11 mouse cellular contexts compared by ENCODE assay signal in genomic region chr3:105703571-105703970, GRCm38 (mm10). TPM values are rescaled to one million over a fixed set of nuclear protein-coding genes. Genes with fewer than 3 reads are reported as not detected.
DNase-seq lines count a peak whose midpoint lies in the region; ATAC-seq and TF ChIP-seq lines count a peak whose summit lies in the region.
"Had no signal": no experiment of that assay in that cellular context is flagged by ENCODE, and none has a peak within 500 bp of the region (broad histone marks: within the 10 kb centered on the region; RNA-seq: fewer than 3 reads in every experiment).

No protein-coding gene starts in this region.

- H3K9me3 ChIP-seq in lung, embryonic 14.5 days (ENCODE audit: low read depth, low read length), result no peaks in the 10 kb centered on the region
- H3K9me3 ChIP-seq in embryonic facial prominence, embryonic 15.5 days (replicated peaks), result no peaks in the 10 kb centered on the region
- no peaks in the 10 kb centered on the region for H3K9me3 ChIP-seq in limb, embryonic 15.5 days

- peaks cover 19% of the 10 kb centered on the region for H3K4me1 ChIP-seq in lung, embryonic 14.5 days (ENCODE audit: insufficient read depth)
- peaks cover 25% of the 10 kb centered on the region for H3K4me1 ChIP-seq in embryonic facial prominence, embryonic 15.5 days
- H3K4me1 ChIP-seq in limb, embryonic 15.5 days, result peaks cover 26% of the 10 kb centered on the region

- no peak for ATAC-seq in lung, embryonic 14.5 days (ENCODE audit: insufficient read depth)
- no peak for ATAC-seq in embryonic facial prominence, embryonic 15.5 days (ENCODE audit: insufficient number of reproducible peaks, low FRiP score, low TSS enrichment, low read depth)
- no peak for ATAC-seq in limb, embryonic 15.5 days (ENCODE audit: insufficient number of reproducible peaks, low FRiP score, low TSS enrichment, low read depth)

- WGBS in lung, embryonic 14.5 days, result 45% methylated on average over 6 of the region's 6 CpGs
- WGBS in embryonic facial prominence, embryonic 15.5 days, result 47% methylated on average over 6 of the region's 6 CpGs
- WGBS in limb, embryonic 15.5 days, result 44% methylated on average over 6 of the region's 6 CpGs

- no peaks in the 10 kb centered on the region for H3K27me3 ChIP-seq in lung, embryonic 14.5 days (ENCODE audit: insufficient read depth, low read length)
- H3K27me3 ChIP-seq in embryonic facial prominence, embryonic 15.5 days, result peaks cover 13% of the 10 kb centered on the region
- H3K27me3 ChIP-seq in limb, embryonic 15.5 days, result peaks cover 24% of the 10 kb centered on the region

- intact Hi-C loops in gastrocnemius, adult 2 months (cut with DNase I), result loop anchor here (2.0 kb wide), 1 partner anchor 15 kb away; no protein-coding TSS in a partner anchor

- H3K4me3 ChIP-seq in gastrocnemius, adult 2 months, result peak overlapping the region; percentile 81
- no peak overlapping the region for H3K4me3 ChIP-seq in lung, embryonic 14.5 days (ENCODE audit: low read depth, low read length)
- H3K4me3 ChIP-seq in embryonic facial prominence, embryonic 15.5 days (replicated peaks), result no peak overlapping the region
- H3K4me3 ChIP-seq in limb, embryonic 15.5 days, result no peak overlapping the region

- H3K36me3 ChIP-seq in lung, embryonic 14.5 days (ENCODE audit: insufficient read depth), result no peaks in the 10 kb centered on the region
- H3K36me3 ChIP-seq in embryonic facial prominence, embryonic 15.5 days, result no peaks in the 10 kb centered on the region
- H3K36me3 ChIP-seq in limb, embryonic 15.5 days, result no peaks in the 10 kb centered on the region

- peak overlapping the region; percentile 92 for H3K27ac ChIP-seq in gastrocnemius, adult 2 months
- peak overlapping the region; percentile 38; the same call in 1 of the 2 replicates for H3K27ac ChIP-seq in lung, embryonic 14.5 days (ENCODE audit: low read depth)
- H3K27ac ChIP-seq in embryonic facial prominence, embryonic 15.5 days (replicated peaks), result no peak overlapping the region
- H3K27ac ChIP-seq in limb, embryonic 15.5 days, result 0 out of 2 replicates have a peak overlapping the region, but pooled peaks have one; percentile 24

- DNase-seq in gastrocnemius, adult 2 months, result no peak
- no peak for DNase-seq in gastrocnemius, adult 8-10 months (ENCODE audit: low spot score in 2 of 2)
- no peak for DNase-seq in lung, embryonic 14.5 days
- no peak for DNase-seq in lung, postnatal 10 days
- no peak for DNase-seq in right cerebral cortex, postnatal 25 days
- DNase-seq in right cerebral cortex, postnatal 14 days, result no peak
- DNase-seq: adrenal gland, adult 8-10 months; cerebellum, adult 11 months; kidney, postnatal 14 days had no signal

- no peak for TF ChIP-seq CTCF in gastrocnemius, adult 2 months (IDR thresholded peaks at IDR 0.05)
- no peak for TF ChIP-seq CTCF in lung, embryonic 14.5 days (IDR thresholded peaks at IDR 0.05; ENCODE audit: low read depth)

- H3K4me2 ChIP-seq in lung, embryonic 14.5 days, result no peak overlapping the region
- peak overlapping the region; percentile 96 for H3K4me2 ChIP-seq in embryonic facial prominence, embryonic 15.5 days (replicated peaks)
- H3K4me2 ChIP-seq in limb, embryonic 15.5 days, result no peak overlapping the region

- H3K9ac ChIP-seq in lung, embryonic 14.5 days, result no peak overlapping the region
- no peak overlapping the region for H3K9ac ChIP-seq in embryonic facial prominence, embryonic 15.5 days
- H3K9ac ChIP-seq in limb, embryonic 15.5 days, result no peak overlapping the region

RNA-seq across cellular contexts. Expression of gene Inka2, which starts 0.8 kb away (rescaled TPM):
- 1 to 10 TPM; 2.9 to 4.5 TPM for total RNA-seq in gastrocnemius, adult 2 months (2021)
- 1 to 10 TPM; 2.5 to 4.4 (median 3.1) TPM for total RNA-seq in gastrocnemius, adult 8-10 months (2022)
- polyA plus RNA-seq in lung, embryonic 14.5 days (2014; fragmentation: Nextera tagmentation; extraction: Ambion mirVana), result 1.2 and 1.6 TPM in 2 replicates
- 5.2 and 6.7 TPM in 2 replicates for polyA plus RNA-seq in embryonic facial prominence, embryonic 15.5 days (2015; fragmentation: Nextera tagmentation; extraction: Ambion mirVana)
- 3.3 and 5.6 TPM in 2 replicates for polyA plus RNA-seq in limb, embryonic 15.5 days (2015; fragmentation: Nextera tagmentation; extraction: Ambion mirVana)

RNA-seq across cellular contexts. Expression of gene Ddx20, which starts 16.2 kb away (rescaled TPM):
- total RNA-seq in gastrocnemius, adult 2 months (2021), result 10 to 100 TPM; 10.7 to 10.9 TPM
- total RNA-seq in gastrocnemius, adult 8-10 months (2022), result 10 to 100 TPM in 3 of 4 experiments, 1 to 10 TPM in 1; 8.9 to 13.5 (median 11.1) TPM
- polyA plus RNA-seq in lung, embryonic 14.5 days (2014; fragmentation: Nextera tagmentation; extraction: Ambion mirVana), result 45.0 and 48.2 TPM in 2 replicates
- polyA plus RNA-seq in embryonic facial prominence, embryonic 15.5 days (2015; fragmentation: Nextera tagmentation; extraction: Ambion mirVana), result 30.6 and 32.6 TPM in 2 replicates
- polyA plus RNA-seq in limb, embryonic 15.5 days (2015; fragmentation: Nextera tagmentation; extraction: Ambion mirVana), result 29.8 and 31.4 TPM in 2 replicates
